Mouse (Mus musculus) layer of hippocampus, postnatal 14 days (tissue): ENCODE results near the gene Triap1. TPM values are rescaled to one million over a fixed set of nuclear protein-coding genes. Genes with fewer than 3 reads are reported as not detected.

Experiments
- DNase-seq, 2 experiments: peaks; one replicate each; pipeline ENCODE4 v3.0.0; 2021 to 2022; ENCODE audit warnings: low spot score in 2 of 2, mixed read lengths in 1 of 2
- total RNA-seq, 2 experiments: library from RNA; stranded (reverse); gene quantifications; 2 replicates each; pipeline ENCODE4 v1.2.3; 2021

The Triap1 gene
- total RNA-seq, 2 experiments from 2014 or later, result 28.8 to 31.4 TPM

DNA sequence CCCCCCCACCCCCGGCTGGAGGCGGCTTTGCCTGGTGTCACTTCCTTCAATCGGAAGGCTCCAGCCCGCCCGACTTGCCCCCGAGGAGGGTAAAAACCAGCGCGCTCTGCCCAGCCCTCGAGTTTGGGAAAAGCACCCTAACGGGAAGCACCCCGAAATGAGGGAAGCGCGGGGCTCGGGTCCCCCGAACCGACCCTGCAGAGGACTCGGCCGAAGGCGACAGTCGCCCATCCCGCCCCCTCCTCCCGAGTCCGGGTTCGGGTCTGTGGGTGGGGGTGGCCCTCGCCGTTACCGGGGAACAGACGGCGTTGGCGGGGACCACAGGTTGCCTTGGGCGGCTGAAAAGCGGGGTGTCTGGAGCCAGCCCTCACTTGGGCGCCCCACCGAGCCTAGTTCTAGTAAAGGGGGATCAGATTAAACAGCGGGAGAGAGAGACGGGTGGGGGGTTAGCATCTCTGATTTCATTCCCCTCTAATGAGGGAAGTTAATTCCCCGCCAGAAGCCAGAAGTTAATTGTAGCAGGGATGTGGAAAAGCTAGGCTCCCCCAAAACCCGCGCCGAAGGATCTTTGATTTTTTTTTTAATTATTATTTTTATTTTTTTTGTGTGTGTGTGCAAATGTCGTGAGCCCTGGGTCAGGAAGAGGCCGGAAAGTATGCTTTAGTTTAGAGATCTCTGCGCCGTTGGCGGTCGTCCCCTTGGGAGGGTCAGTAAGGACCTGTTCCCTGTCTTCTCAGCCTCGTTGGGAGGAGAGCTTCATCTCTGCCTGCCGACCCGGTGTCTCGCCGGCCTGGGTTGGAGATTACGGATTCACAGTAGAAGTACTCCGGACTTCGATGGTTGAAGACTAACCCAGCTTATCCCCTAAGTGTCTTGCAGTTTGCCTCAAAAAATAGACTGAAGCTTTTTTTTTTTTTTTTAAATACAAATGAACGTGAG, 13.1 kb upstream of the Triap1 start:
- peak in 1 of 2 experiments; percentile 45 for DNase-seq

DNA sequence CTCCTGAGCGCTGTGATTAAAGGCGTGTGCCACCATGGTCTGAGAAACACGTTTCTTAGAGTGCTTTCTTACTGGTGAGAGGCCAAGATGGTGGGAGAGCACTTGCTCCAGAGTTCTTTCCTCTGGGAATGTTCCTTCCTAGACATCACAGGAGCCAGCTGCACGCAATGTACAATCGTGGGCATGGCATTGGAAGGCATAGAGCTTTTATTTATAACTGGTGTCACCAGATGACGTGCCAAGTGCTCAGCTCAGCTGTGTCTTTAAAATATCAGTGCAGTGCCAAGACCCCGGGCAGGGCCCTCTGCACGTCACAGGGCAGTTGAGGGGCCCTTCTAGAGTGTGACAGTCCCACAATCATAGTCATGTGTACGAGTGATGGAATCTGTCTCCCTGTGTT, 10.1 kb upstream of the Triap1 start:
- peak in 1 of 2 experiments; percentile 47 for DNase-seq

DNA sequence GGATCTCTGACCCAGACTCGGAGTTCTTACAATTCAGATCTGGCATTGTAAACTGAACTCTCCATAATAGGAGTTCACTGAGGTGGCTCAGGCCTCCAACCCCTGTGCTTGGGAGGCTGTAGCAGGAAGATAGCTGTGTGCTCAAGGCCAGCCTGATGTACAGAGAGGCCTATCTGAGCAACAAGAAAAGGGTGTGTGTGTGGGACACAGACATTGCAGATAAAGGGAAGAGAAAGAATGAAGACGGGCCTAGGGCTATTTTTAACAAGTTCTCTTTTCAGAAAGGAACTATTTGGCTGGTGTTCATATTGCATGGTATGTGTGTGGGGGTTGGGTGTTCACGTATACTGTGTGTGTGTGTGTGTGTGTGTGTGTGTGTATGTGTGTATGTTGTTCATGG, 7.4 kb upstream of the Triap1 start:
- DNase-seq, result no peak

DNA sequence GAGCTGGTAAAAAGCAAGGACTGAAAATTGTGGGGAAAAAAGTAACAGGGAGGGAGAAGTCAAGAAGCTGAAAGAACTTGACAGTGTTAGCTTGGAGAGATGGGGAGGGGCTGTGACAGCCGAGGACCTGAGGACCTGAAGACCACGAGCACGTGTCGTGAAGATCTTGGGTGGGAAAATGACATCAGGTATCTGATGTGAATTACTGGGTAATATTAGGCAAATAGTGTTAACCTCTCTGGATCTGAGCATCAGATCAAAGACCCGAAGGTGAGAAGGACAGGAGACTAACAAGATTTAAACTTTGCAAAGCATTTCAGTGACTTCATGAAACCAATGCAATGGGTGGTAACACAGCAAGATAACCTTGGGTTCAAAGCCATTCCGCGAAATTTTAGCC, 1.0 kb upstream of the Triap1 start:
- DNase-seq, result no peak

DNA sequence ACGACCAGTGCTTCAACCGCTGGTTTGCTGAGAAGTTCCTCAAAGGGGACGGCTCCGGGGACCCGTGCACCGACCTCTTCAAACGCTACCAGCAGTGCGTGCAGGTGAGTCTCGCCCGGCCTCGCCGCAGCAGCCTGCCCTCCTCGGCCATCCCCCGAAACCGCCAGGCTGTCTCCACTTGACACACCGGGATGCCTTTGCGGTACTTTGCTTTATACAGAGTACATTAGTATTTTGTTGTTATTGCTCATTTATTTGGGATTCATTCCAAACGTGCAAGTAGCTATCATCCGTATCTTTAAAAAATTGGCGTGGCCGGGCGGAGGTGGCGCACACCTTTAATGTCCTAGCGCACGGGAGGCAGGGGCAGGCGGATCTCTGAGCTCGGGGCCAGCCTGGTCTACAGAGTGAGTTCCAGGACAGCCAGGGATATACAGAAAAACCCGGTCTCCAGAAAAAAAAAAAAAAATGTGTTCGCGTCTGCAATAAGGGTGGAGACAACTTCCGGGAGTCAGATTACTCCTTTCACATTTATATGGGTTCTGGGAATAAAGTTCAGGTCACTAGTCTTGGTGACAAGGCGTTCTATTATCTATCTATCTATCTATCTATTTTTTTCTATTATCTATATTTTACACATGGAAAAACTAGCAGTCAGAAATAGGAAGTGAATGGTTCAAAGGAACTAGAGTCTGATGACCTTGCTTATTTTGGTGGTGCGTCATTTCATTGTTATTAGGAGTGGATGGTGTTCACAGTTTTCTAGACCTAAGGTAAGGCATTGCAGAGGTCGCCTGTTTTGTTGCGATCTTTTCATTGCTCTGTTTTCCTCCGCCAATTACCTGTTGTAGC, 515 bp downstream of the Triap1 start:
- no peak for DNase-seq

DNA sequence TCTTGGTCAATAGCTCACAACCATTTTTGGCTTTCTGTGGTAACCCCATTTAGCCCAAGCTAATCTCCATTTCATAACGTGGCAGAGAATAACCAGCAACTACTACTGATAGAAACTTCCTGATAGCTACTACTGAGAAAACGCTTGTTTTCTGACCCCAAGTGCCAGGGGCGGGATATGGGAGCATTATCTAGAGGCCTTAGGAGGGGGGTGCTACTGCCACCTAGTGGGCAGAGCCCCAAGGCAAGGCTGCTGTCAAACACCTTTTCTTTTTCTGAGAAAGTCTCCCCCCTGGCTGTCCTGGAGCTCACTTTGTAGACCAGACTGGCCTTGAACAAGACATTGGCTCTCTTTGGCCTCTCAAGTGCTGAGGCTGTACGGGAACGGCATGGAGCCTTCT, 6.5 kb downstream of the Triap1 start:
- DNase-seq, result peak; percentile 69 to 76

DNA sequence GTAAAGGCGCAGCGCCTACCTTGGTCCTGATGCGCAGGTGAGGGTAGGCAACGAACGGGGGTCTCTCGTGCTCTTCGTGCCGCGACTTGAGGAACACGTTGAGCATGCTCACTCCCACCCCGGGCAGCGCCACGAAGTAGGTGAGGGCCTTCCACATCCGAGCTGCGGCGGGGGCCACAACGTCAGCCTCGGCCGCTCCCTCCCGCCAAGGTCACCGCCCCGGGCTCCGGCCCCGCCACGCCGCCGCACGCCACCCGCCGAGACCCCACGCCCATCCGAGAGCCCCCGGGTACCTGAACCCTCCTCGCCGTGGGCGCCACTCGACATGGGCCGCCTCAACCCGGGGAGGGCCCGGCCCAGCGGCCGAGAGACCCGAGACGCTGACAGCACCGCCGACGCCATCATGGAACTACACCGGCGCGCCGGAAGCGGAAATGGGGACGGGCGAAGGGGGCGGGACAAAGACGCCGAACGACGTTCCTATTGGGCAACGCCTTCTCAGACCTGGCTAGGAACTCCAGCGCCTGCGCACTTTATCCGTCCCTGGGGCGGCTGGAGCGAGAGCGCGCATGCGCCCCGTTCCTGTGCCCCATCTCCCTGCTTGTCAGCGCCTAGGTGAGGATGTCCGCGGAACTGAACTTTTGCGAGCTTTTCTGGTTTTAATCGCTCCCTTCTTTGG, 7.7 kb downstream of the Triap1 start, which contains the start of gene Cox6a1:
Cox6a1 (minus strand) TSS at position 436 of the 679 bp plus-strand sequence.
- peak; percentile 99 for DNase-seq

DNA sequence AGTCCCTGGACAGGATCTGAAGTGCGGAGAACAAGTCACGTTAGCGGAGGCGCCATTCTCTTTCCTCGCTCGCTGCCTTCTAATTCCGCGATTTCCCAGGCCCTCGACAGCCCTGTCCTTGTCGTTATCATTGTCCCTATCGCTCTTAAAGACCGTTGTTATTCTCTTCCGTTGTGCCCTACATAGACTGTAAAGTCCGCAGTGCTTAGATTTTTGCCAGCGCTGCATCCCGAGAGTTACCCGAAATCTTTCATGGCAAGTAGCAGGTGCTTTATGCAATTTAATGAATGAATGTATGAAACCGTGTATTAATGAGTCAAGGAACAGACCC, 8.2 kb downstream of the Triap1 start:
- DNase-seq, result no peak

DNA sequence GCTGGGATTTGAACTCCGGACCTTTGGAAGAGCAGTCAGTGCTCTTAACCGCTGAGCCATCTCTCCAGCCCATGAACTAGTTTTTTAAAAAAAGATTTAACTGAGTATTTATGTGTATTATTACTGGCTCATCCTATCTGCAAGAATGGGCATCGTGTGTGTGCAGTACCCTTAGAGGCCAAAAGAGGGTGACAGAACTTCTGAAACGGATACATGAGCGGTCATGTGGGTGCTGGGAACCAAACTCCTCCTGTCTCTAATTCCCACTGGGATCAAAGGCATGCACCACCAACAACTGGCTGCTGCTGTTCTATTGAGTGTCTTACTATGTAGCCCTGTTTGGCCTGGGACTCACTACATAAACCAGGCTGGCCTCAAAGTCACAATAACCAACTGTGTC, 10.3 kb downstream of the Triap1 start:
- DNase-seq, result no peak

DNA sequence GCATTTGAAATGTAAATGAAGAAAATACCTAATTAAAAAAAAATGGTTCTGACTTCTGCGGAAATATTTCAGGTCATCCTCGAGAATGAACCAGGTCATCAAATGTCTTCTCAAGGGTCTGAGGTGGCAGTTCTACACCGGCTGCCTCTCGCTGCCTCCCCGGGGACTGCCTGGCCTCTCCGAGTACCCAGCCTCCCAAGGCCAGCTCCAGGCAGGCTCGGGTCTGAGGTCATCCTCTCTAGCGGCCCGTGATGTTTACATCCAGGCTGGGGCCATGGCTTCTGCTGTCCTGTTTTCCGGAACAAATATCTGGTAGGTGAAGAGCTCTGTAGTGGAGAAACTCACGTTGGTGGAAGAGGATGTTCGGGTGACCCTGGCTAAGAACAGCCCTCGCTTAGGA, 14.0 kb downstream of the Triap1 start:
- no peak for DNase-seq

DNA sequence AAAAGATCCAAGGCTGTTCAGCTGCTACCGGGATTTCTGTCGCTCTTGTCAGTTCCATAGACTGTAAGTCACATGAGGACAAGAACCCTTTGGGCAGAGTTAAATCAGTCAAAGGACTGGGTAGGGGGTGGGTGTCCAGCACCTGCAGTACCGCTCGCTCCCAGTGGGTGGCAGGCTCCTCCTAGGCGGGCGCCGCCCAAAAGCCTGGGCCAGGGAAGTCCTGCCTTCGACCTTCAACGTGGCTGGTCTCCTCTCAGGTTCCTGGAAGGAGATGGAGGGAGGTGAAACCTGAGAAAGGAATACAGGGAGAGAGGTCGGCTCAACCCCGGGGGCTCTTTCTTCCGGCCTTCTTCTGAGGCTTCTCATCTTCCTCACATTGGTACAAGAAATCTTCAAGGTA, 17.8 kb downstream of the Triap1 start:
- peak; percentile 70 to 71 for DNase-seq

DNA sequence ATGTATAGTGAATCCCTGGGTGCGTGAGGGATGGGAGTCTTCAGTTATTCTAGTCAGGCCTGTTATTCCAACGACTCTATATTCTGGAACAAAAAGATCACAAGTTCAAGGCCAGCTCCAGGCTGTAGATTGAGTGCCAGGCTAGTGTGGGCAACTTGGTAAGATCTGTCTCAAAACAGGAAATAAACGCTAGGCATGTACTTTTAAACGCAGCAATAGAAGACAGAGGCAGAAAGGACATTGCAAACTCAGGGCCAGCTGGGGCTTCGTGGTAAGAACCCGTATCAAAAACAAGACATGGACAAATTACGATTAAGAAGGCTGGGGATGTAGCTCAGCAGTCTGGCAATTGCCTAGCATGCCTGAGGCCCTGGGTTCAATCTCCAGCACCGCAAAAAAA, 18.4 kb downstream of the Triap1 start:
- no peak for DNase-seq

DNA sequence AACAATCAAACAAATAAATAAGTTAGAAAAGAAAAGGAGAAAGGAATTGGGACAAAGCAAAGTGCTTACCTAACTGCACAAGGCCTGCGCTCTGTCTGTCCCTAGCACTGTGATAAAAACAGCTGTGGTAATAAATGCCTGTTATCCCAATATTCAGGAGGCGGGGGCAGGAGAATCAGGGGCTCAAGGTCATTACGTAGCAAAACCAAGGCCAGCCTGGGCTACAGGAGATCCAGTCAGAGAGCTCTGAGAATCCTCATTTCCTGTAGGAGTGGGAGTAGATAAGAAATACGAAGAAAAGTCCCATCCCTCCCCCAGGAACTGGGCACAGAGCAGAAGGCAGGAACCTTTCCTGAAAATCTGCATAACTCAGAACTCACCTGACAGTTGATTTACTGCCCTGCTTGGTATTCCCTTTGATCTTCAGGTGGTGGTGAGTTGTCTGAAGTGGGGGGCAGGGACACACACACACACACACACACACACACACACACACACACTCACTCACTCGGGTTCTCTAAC, 18.9 kb downstream of the Triap1 start:
- DNase-seq, result no peak

DNA sequence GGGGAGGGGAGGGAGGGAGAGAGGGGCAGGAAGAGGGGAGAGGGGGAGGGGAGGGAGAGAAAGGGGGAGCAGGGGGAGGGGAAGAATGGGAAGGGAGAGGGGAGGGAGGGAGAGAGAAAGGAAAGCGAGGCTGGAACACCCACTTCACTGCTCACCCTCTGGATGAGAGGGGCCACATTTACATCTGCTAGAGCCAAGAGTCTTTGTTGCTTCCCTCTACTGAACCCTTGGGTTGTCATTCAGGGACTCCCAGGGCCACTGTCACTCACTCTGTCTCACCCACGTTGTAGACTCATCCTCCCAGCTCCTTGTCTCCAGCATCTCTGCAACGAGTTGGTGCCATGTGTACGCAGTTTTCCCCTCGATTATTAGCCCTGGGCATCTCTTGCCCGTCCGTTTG, 21.2 kb downstream of the Triap1 start:
- no peak for DNase-seq

DNA sequence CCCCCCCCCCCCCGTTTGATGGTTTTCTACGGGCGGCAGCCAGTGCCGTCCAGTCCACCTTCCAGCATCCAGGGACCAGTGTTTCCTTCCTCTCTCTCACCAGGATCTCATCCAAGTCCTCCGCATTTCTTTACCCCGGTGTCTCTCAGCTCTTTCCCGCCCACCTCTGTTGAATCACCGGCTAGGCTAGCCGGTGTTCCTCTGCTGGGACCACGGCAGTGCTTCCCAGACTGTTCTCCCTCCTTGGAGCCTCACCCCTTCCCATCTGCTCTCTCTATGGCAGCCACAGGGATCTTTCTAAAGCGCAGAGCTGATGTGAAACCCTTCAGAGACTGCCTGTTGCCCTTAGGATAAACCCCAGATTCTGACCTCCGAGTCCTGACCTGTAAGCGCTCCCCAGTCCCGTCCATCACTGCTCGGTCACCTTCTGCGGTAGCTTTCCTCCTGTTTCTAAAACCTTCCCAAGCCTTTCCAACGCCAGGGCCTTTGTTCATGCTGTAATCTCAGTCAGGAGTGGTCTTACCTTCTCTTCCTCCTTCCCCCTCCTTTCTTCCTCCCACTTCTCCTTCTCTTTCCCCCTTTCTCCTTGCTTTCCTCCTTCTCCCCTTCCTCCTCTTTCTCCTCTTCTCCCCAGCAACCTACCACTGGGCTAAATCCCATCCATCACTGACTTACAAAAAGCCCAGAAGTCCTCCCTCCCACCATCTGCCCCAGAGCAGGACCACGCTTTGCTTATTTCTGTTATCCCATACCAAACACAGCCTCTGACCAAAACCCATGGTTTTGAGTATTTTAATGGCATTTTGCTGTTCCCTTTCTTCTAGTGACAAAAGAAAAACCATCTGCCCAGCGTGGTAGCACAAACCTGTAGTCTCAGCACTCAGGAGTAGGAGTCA, 22.0 kb downstream of the Triap1 start:
- DNase-seq, result no peak

DNA sequence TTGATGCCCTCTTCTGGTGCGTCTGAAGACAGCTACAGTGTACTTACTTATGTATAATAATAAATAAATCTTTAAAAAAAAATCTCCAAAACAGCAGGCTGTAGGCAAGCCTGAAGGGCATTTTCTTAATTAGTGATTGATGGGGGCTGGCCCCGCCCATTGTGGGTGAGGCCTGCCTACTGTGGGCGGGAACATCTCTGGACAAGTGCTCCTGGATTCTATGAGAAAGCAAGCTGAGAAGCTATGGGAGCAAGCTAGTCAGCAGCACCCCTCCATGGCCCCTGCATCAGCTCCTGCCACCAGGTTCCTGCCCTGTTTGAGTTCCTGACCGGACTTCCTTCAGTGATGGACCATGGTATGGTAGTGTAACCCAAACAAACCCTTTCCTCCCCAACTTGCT, 23.8 kb downstream of the Triap1 start:
- DNase-seq, result no peak

DNA sequence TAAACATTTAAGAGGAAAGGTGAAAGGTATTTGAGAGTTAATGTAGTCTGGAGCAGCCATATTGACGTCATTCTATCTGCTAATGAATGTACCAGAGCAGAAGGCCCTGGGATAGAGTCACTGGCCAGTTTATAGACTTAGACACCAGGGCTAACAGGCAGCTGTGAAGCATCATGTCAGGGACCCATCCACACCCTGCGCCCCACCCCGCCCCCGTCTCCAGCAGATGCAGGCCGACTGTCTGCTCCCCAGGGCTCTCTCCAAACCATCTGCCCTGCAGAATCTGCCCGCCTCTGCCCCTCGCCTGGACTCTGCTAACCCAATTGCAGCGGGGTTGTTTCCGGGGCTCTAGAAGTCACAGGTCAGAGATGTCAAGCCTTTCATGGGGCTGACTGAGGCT, 30.7 kb downstream of the Triap1 start:
- DNase-seq, result no peak

DNA sequence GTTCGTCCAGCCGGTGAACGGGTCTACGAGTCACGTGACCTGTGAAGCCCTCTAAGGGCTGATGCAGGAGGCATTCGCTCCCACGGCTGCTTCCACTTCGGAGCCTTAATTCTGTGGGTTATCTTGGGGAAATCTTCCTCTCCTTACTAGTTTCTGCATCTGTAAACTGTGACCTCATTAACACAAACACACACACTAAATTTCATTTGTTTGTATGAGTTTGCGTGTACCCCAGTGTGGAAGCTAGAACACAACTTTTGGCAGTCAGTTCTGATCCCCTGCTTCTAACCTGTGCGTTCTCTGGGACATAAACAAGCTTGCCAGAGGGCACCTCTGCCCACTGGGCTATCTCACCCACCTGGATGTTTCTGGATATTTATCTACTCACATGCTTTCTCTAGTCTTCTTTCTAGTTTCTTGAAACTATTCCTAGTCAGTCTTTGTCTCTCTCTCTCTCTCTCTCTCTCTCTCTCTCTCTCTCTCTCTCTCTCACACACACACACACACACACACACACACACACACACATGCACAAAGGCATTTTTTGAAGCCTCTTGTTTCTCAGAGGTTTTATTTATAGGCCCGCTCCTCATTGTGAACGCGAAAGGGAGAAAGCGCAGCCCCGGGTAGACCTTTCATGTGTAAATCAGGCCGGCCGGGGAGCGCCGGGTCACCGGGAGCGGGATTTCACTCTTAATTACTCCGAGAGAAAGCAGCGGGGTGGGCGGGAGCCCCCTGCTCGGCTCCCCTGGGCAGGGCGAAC, 32.6 kb downstream of the Triap1 start:
- DNase-seq, result peak in 1 of 2 experiments; percentile 39

DNA sequence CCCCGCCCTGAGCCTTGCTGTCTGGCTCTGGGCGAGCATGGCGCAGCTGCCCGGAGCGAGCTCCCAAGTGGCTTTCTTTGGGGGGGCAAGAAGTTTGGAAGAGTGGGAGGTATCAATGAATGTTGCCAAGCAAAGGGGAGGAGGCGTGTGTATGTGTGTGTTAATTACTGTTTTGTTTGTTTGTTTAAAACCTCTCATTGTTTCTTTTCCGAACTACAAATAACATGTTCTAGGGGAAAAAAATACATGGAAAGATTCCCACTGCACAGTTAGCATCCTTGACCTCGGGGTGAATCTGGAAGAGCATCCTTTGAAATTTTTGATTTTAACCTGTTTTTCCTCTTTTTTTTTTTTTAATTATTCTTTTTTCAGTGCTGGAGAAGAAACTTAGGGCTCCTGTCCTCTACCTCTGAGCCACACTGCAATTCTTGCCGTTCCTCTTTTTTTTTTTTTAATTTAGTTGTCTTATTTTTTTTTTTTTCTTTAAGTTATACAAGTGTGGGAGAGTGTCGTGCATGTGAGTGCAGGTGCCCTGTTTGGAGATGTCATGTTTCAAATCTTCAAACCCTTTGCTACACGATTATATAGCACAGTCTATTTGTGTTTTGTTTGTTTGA, 33.3 kb downstream of the Triap1 start:
- DNase-seq, result no peak
